Mouse (Mus musculus) neural tube, embryonic 12.5 days (tissue): Measurements from ENCODE around the gene Gm49395. TPM values are rescaled to one million over a fixed set of nuclear protein-coding genes. Genes with fewer than 3 reads are reported as not detected.

Experiments
- ATAC-seq: fragments of 200-750 bp; cut with Nextera tagmentation; 2 replicates; pipeline ENCODE4 v1.8.0; 2017; ENCODE audit warnings: low read depth, mild to moderate bottlenecking, moderate TSS enrichment, moderate library complexity; ENCODE audit not compliant: low FRiP score
- H3K27ac ChIP-seq: fragments of 300-500 bp; sonication (generic); 2 replicates; pipeline ENCODE4 v1.5.1; 2016
- H3K27me3 ChIP-seq: fragments of 300-500 bp; sonication (generic); replicated peaks from 2 replicates; pipeline ENCODE4 v1.6.1; 2016; ENCODE audit warnings: mild to moderate bottlenecking
- H3K36me3 ChIP-seq: fragments of 300-500 bp; sonication (generic); 2 replicates; pipeline ENCODE4 v1.6.1; 2016; ENCODE audit warnings: mild to moderate bottlenecking
- H3K4me1 ChIP-seq: fragments of 300-500 bp; sonication (generic); 2 replicates; pipeline ENCODE4 v1.6.1; 2016
- H3K4me2 ChIP-seq: fragments of 300-500 bp; sonication (generic); replicated peaks from 2 replicates; pipeline ENCODE4 v1.6.1; 2016; ENCODE audit warnings: mild to moderate bottlenecking
- H3K4me3 ChIP-seq: fragments of 300-500 bp; sonication (generic); 2 replicates; pipeline ENCODE4 v1.5.1; 2016
- H3K9ac ChIP-seq: fragments of 300-500 bp; sonication (generic); 2 replicates; pipeline ENCODE4 v1.6.1; 2016; ENCODE audit warnings: mild to moderate bottlenecking
- H3K9me3 ChIP-seq: fragments of 300-500 bp; sonication (generic); 2 replicates; pipeline ENCODE4 v1.6.1; 2016; ENCODE audit warnings: mild to moderate bottlenecking
- WGBS: fragments of 180-500 bp; shearing (Covaris S2); methylation state at CpG from one replicate; pipeline ENCODE4 v1.1.7; 2016; 5-methylcytosine and 5-hydroxymethylcytosine counted together
- polyA plus RNA-seq: library from polyadenylated mRNA; unstranded; fragments of >200 nt; fragmentation: Nextera tagmentation; extraction: Ambion mirVana; gene quantifications from 2 replicates; pipeline ENCODE4 v1.2.1, GENCODE M21; 2016

The Gm49395 gene
- polyA plus RNA-seq: 2.7 and 4.1 TPM in 2 replicates

DNA sequence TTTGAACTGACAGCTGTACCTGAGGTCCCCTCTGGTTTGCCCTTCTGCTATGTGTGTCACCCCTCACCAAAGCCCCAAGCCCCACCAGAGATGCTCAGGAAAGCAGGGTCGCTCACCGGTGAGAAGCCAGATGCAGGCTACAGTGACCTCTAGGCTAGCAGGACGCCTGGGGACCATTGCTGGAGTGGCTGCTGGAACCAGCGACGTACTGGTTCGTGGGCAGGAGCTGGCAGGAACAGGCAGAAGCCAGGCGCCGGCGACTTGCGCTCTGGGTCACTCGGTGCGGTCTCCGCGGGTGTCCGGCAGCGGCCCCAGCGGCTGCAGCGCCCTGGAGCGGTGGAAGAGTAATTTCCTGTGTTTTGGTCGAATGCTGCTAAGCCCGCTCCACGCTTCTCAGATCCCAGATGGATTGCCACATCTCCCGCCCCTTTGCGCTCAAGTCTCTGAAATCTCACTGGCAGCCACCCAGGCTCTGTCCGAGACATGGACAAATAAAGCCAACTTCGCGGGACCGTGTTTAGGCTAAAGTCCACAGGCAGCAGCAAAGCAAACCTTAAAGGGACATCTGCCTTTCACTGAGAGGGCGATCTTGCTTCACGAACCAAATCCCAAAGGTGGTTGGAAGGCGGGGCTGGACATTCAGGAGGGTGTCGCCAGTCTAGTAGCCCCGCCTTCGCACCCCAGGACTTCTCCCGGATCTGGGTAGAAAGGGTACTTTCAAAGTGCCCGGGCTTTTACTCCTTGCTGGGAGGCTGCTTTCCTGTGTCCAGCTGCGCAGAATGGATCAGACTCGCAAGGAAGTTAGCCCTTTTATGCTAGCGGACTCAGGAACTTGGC lies at the start of gene Gm49395, which contains the start of gene Itga1:
Gm49395 (minus strand) TSS at position 567 of the 837 bp plus-strand sequence.
Itga1 (minus strand) TSS at position 610 of the 837 bp plus-strand sequence.
- H3K27ac ChIP-seq: no peak within 1 kb of the TSS
- peak; percentile 86 for ATAC-seq

DNA sequence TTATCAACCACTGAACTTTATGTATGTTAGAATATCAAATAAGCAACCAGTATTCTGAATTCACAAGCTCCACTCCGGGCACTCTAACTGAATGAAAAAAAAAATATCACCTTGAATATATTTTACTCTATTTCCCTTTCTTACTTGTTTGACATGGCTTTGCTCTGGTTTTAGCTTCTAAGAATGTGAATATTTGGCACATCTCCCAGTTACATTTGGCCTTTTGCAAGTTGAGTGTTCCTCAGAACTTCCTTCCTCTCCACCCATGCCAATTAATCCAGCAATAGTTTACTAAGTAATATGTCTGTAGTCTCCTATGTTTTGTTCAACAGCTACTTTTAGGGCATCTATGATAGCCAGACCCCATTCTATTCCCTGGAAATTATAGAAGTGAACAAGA lies 48.9 kb upstream of the Gm49395 start:
- H3K27me3 ChIP-seq: no peaks in the 10 kb centered on the region
- H3K9me3 ChIP-seq: no peaks in the 10 kb centered on the region
- no peak for ATAC-seq
- 98% methylated on average over 1 of the region's 1 CpGs for WGBS
- no peak overlapping the region for H3K4me3 ChIP-seq
- no peak overlapping the region for H3K27ac ChIP-seq
- no peaks in the 10 kb centered on the region for H3K4me1 ChIP-seq
- H3K36me3 ChIP-seq: no peaks in the 10 kb centered on the region
- no peak overlapping the region for H3K4me2 ChIP-seq
- H3K9ac ChIP-seq: no peak overlapping the region

More for the DNA sequence above, at the start of gene Gm49395, which contains the start of gene Itga1:
- no peaks in the 10 kb centered on the region for H3K36me3 ChIP-seq
- H3K4me3 ChIP-seq: peak within 1 kb of the TSS; percentile 43
- peak within 1 kb of the TSS; percentile 56 for H3K9ac ChIP-seq
- peaks cover 11% of the 10 kb centered on the region; the same call in 1 of the 2 replicates for H3K4me1 ChIP-seq
- peak within 1 kb of the TSS; percentile 91 for H3K4me2 ChIP-seq
- H3K27me3 ChIP-seq: peaks cover 13% of the 10 kb centered on the region
- under 1% methylated on average over 39 of the region's 39 CpGs for WGBS
- H3K9me3 ChIP-seq: no peaks in the 10 kb centered on the region

DNA sequence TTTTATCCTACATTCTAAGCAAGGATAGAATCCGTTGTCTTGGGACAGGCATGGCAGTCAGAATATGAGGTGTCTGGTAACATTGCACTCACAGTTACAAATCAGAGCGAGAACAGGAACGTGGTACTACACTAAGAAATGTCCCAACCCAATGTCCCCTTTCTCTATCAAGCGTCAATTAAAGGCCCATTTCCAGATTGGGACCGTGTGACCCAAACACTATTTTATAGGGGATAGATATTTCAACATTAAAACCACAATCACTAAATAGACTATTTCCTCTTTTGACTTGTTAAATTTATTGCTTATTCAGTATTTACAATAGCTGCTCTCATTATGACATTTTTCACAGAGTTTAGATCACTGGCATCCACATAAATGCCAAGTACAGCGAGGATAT lies 48.1 kb upstream of the Gm49395 start:
- Histone ChIP-seq H3K9me3 (no peaks in the 10 kb centered on the region), H3K4me3 (no peak overlapping the region), H3K4me2 (no peak overlapping the region), H3K4me1 (no peaks in the 10 kb centered on the region), H3K9ac (no peak overlapping the region), H3K27ac (no peak overlapping the region), H3K36me3 (no peaks in the 10 kb centered on the region), H3K27me3 (no peaks in the 10 kb centered on the region)
- ATAC-seq: no peak
- WGBS: 84% methylated on average over 6 of the region's 6 CpGs

DNA sequence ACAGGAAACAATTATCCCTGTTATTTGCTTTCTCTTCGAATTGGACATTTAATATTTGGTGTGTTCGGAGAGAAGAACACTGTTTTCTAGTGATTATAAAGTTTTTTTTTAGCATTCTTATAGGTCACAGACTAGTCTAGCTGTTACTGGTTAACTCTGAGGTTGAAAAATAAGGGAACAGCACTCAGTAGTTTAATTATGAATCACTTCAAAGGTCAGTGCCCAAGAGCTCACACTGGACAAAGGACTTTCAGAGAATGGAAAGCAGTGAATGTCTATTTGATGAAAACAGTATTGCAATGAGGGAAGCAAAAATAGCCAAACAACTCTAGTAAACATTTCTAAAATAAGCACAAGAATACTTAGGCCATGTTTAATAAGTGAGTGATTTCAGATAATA lies 41.9 kb upstream of the Gm49395 start:
- H3K4me3 ChIP-seq: no peak overlapping the region
- H3K9ac ChIP-seq: no peak overlapping the region
- no peak overlapping the region for H3K27ac ChIP-seq
- H3K4me2 ChIP-seq: no peak overlapping the region
- no peak for ATAC-seq
- no peaks in the 10 kb centered on the region for H3K36me3 ChIP-seq
- no peaks in the 10 kb centered on the region for H3K9me3 ChIP-seq
- no peaks in the 10 kb centered on the region for H3K4me1 ChIP-seq
- 94% methylated on average over 2 of the region's 2 CpGs for whole genome bisulfite sequencing
- no peaks in the 10 kb centered on the region for H3K27me3 ChIP-seq

DNA sequence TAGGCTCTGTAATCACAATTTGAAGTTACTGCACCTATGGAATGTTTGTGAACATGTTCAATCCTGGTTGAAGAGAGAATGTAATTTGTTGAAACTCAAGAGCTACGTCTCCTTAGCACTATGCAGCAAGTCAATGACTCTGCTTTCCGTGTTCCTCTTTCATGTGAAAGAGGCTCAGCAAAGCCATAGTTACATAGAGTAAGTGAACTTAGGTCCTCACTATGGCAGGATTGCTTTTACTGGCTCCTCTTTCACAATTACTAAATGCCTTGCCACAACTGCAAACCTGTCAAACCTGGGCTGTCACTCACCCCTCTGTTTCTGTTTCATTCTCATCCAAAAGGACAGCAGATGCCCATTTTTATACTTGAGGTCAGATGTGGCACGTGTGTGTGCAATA lies 40.3 kb upstream of the Gm49395 start:
- Histone ChIP-seq H3K27ac (no peak overlapping the region), H3K9me3 (no peaks in the 10 kb centered on the region), H3K9ac (no peak overlapping the region), H3K4me2 (no peak overlapping the region), H3K27me3 (no peaks in the 10 kb centered on the region), H3K4me1 (no peaks in the 10 kb centered on the region), H3K36me3 (no peaks in the 10 kb centered on the region), H3K4me3 (no peak overlapping the region)
- WGBS: 86% methylated on average over 3 of the region's 3 CpGs
- ATAC-seq: no peak

GRCm38 (mm10) chr13:115138513-115138912 lies 36.8 kb upstream of the Gm49395 start:
- no peaks in the 10 kb centered on the region for H3K9me3 ChIP-seq
- H3K4me2 ChIP-seq: no peak overlapping the region
- H3K4me1 ChIP-seq: no peaks in the 10 kb centered on the region
- no peak overlapping the region for H3K9ac ChIP-seq
- H3K27me3 ChIP-seq: no peaks in the 10 kb centered on the region
- H3K27ac ChIP-seq: no peak overlapping the region
- H3K4me3 ChIP-seq: no peak overlapping the region
- no peak for ATAC-seq
- 92% methylated on average over 7 of the region's 7 CpGs for WGBS
- no peaks in the 10 kb centered on the region for H3K36me3 ChIP-seq

GRCm38 (mm10) chr13:115136761-115137160 lies 35.0 kb upstream of the Gm49395 start:
- Histone ChIP-seq H3K27ac (no peak overlapping the region), H3K27me3 (no peaks in the 10 kb centered on the region), H3K9me3 (no peaks in the 10 kb centered on the region), H3K9ac (no peak overlapping the region), H3K36me3 (no peaks in the 10 kb centered on the region), H3K4me2 (no peak overlapping the region), H3K4me1 (no peaks in the 10 kb centered on the region), H3K4me3 (no peak overlapping the region)
- no peak for ATAC-seq
- WGBS: 89% methylated on average over 3 of the region's 3 CpGs

DNA sequence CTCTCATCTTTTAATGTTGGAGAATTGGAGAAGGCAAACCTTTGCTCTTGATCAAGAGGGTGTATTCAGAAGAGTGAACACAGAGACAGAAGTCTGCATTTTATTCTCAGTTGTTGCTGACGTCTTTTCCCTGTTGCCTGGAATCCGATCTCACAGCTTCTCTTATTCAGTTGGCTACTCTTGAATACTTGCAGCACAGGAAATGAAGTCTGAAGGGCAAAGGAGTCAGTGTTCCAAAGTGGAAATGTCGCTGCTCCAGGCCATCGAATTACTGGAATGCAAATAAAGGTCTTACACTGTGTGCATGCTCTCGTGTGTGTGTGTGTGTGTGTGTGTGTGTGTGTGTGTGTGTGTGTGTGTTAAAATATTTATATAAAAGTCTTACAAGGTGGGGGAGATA lies 30.7 kb upstream of the Gm49395 start:
- ATAC-seq: no peak
- Histone ChIP-seq H3K9me3 (no peaks in the 10 kb centered on the region), H3K4me3 (no peak overlapping the region), H3K4me1 (no peaks in the 10 kb centered on the region), H3K27me3 (no peaks in the 10 kb centered on the region), H3K9ac (no peak overlapping the region), H3K4me2 (no peak overlapping the region), H3K27ac (peak overlapping the region; percentile 7; the same call in 1 of the 2 replicates), H3K36me3 (no peaks in the 10 kb centered on the region)
- 53% methylated on average over 5 of the region's 5 CpGs for WGBS

GRCm38 (mm10) chr13:115131381-115131780 lies 29.7 kb upstream of the Gm49395 start:
- H3K4me1 ChIP-seq: no peaks in the 10 kb centered on the region
- WGBS: 85% methylated on average over 3 of the region's 3 CpGs
- H3K4me2 ChIP-seq: no peak overlapping the region
- no peaks in the 10 kb centered on the region for H3K9me3 ChIP-seq
- H3K9ac ChIP-seq: no peak overlapping the region
- no peak for ATAC-seq
- H3K27ac ChIP-seq: no peak overlapping the region
- H3K36me3 ChIP-seq: no peaks in the 10 kb centered on the region
- H3K4me3 ChIP-seq: no peak overlapping the region
- H3K27me3 ChIP-seq: no peaks in the 10 kb centered on the region

DNA sequence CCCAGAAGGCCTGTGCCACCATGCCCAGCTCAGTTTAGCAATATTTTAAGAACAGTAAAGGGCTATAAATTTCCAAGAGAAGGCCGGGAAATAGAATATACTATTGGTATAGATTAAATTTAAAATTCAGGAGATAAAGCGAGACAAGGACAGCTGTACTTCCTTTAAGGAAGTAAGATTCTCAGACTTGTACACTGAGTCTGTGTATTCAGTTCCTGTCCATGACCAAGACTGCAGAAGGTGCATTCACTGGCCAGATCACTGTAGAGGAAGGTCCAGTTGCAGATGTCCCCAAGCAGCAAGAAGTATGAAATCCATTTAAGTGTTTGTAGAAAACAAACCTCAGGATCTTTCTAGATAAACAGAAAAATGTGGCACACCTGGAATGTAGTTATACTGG lies 28.3 kb upstream of the Gm49395 start:
- Histone ChIP-seq H3K9ac (no peak overlapping the region), H3K4me2 (no peak overlapping the region), H3K9me3 (no peaks in the 10 kb centered on the region), H3K4me1 (no peaks in the 10 kb centered on the region), H3K36me3 (no peaks in the 10 kb centered on the region), H3K27me3 (no peaks in the 10 kb centered on the region), H3K27ac (no peak overlapping the region), H3K4me3 (no peak overlapping the region)
- WGBS: 91% methylated on average over 2 of the region's 2 CpGs
- no peak for ATAC-seq

GRCm38 (mm10) chr13:115127826-115128225 lies 26.1 kb upstream of the Gm49395 start:
- no peaks in the 10 kb centered on the region for H3K36me3 ChIP-seq
- no peak overlapping the region for H3K4me3 ChIP-seq
- H3K9me3 ChIP-seq: no peaks in the 10 kb centered on the region
- no peaks in the 10 kb centered on the region for H3K27me3 ChIP-seq
- no peaks in the 10 kb centered on the region for H3K4me1 ChIP-seq
- H3K9ac ChIP-seq: no peak overlapping the region
- H3K27ac ChIP-seq: no peak overlapping the region
- WGBS: 90% methylated on average over 1 of the region's 1 CpGs
- no peak for ATAC-seq
- H3K4me2 ChIP-seq: no peak overlapping the region

DNA sequence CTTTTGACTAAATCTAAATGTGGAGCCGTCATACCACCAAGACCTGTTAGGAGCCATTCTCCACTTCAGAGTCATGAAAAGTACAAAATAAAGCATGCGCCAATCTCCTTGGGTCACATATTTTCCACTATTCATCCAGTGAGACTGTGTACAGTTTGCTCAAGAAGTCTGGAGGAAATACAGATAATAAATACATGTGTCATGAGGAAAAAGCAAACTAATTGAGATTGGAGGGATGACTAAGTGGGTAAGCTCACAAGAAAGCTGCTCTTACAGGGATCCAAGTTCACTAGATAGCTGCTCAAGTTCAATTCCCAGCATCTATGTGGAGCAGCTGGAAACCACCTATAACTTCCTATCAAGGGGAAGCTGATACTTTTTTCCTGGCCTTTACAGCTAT lies 24.8 kb upstream of the Gm49395 start:
- Histone ChIP-seq H3K4me2 (no peak overlapping the region), H3K9me3 (no peaks in the 10 kb centered on the region), H3K36me3 (no peaks in the 10 kb centered on the region), H3K27me3 (no peaks in the 10 kb centered on the region), H3K4me1 (no peaks in the 10 kb centered on the region), H3K27ac (no peak overlapping the region), H3K9ac (no peak overlapping the region), H3K4me3 (no peak overlapping the region)
- 90% methylated on average over 2 of the region's 2 CpGs for WGBS
- no peak for ATAC-seq

- H3K9me3 ChIP-seq: no peaks in the 10 kb centered on the region
- no peak for ATAC-seq
- no peak overlapping the region for H3K27ac ChIP-seq
- H3K36me3 ChIP-seq: no peaks in the 10 kb centered on the region
- no peak overlapping the region for H3K9ac ChIP-seq
- H3K4me3 ChIP-seq: no peak overlapping the region
- H3K27me3 ChIP-seq: no peaks in the 10 kb centered on the region
- 88% methylated on average over 4 of the region's 4 CpGs for WGBS
- H3K4me1 ChIP-seq: no peaks in the 10 kb centered on the region
- H3K4me2 ChIP-seq: no peak overlapping the region
These were observed 23.4 kb upstream of the Gm49395 start for GRCm38 (mm10) chr13:115125130-115125529.
